Mouse (Mus musculus): ENCODE measurements at regions not wholly inside any gene's neighbourhood (a gene's known extent, or its start where the extent isn't known, plus 50 kb on each side); places are given as distances from the start of the nearest gene placed in this dataset.

GRCm38 (mm10) chr10:48582006-48582405, 1206.6 kb downstream of the Grik2 start:
- no peak for DNase-seq

- no peak for DNase-seq
Observed at GRCm38 (mm10) chr10:48581081-48581480, 1207.5 kb downstream of the Grik2 start.

GRCm38 (mm10) chr10:48572600-48572999, 1216.0 kb downstream of the Grik2 start:
- DNase-seq = no peak

- DNase-seq = peak; percentile 20
Observed at GRCm38 (mm10) chr10:48549791-48550190, 1238.8 kb downstream of the Grik2 start.

GRCm38 (mm10) chr10:48522258-48522657, 1266.3 kb downstream of the Grik2 start:
- DNase-seq = no peak

GRCm38 (mm10) chr10:48472927-48473326, 1315.6 kb downstream of the Grik2 start:
- DNase-seq = no peak

- DNase-seq = no peak
Observed at GRCm38 (mm10) chr10:48443739-48444342, 1344.7 kb downstream of the Grik2 start.

GRCm38 (mm10) chr10:48433287-48433686, 1355.3 kb downstream of the Grik2 start:
- no peak for DNase-seq

- no peak for DNase-seq
Observed at GRCm38 (mm10) chr10:48425501-48425900, 1363.1 kb downstream of the Grik2 start.

- DNase-seq = no peak
Observed at GRCm38 (mm10) chr10:48405071-48405470, 1383.5 kb downstream of the Grik2 start.

Data from adrenal gland, postnatal 10 days (tissue).